ENCODE assay signal across 8 mouse cellular contexts in the genomic region with DNA sequence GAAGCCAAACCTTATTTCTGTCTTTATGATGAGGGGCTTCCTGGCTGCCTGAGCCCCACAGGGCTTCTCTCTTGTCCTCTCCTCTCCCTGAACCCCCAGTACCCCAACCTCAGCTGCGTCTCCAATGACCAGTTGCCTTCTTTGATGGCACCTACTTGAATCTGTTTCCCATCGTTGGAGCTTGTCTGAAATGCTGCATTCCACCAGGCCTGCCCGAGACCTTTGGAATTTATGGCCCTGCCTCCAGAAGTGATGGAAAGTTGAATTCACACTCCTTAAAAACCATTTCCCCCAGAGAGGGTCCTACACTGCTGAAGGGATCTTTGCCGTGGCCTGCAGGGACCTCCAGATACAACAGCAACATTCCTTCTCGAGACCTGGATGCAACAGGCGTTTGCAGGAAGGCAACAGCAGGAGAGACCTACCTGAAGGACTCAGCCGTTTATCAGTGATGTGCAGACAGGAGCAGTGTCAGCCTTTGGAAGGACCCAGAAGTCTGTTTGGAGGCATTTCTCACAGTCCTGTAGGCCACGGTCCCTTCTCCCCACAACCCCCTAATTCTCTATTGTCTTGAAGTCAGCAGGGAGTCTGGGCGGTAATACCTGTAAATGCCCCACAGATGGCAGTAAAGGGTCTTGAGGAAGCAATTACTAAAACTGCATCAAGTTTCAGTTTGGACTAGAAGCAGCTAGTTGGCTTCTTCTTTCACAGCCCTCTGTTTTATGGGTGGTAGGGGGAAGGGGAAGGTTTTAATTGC. TPM values are rescaled to one million over a fixed set of nuclear protein-coding genes. Genes with fewer than 3 reads are reported as not detected.
A peak's percentile ranks its signal among the peaks of the same experiment; 100 is the strongest.
DNase-seq lines count a peak whose midpoint lies in the region; ATAC-seq lines count a peak whose summit lies in the region.

No protein-coding gene starts in this region.

- ATAC-seq in limb, embryonic 15.5 days (ENCODE audit: insufficient number of reproducible peaks, low FRiP score, low TSS enrichment, low read depth): no peak

- H3K4me3 ChIP-seq in limb, embryonic 15.5 days: no peak overlapping the region

- peak overlapping the region; percentile 25 for H3K4me2 ChIP-seq in limb, embryonic 15.5 days

- H3K27me3 ChIP-seq in limb, embryonic 15.5 days: no peaks in the 10 kb centered on the region

- H3K4me1 ChIP-seq in limb, embryonic 15.5 days: peaks cover 35% of the 10 kb centered on the region

- WGBS in limb, embryonic 15.5 days: 15% methylated on average over 9 of the region's 9 CpGs

- H3K9ac ChIP-seq in limb, embryonic 15.5 days: no peak overlapping the region

- H3K36me3 ChIP-seq in limb, embryonic 15.5 days: no peaks in the 10 kb centered on the region

- no peaks in the 10 kb centered on the region for H3K9me3 ChIP-seq in limb, embryonic 15.5 days

- peak; percentile 47 for DNase-seq in testis, postnatal 10 days (ENCODE audit: low spot score)
- no peak for DNase-seq in testis, postnatal 14 days (ENCODE audit: low spot score)
- peak; percentile 88 for DNase-seq in ZHBTc4 (ENCODE audit: low read depth, low spot score)
- peak; percentile 95 for DNase-seq in forelimb bud, embryonic 11.5 days (ENCODE audit: low read depth, low spot score)
- DNase-seq in kidney, adult 8-10 months: peak; percentile 41 to 57
- peak; percentile 41 for DNase-seq in ovary, postnatal 14 days (ENCODE audit: low spot score)
- DNase-seq in cerebellum, adult 11 months: no peak

- peak overlapping the region; percentile 27; the same call in 1 of the 2 replicates for H3K27ac ChIP-seq in limb, embryonic 15.5 days

RNA-seq across cellular contexts. Expression of gene Llph, which starts 20.3 kb away (rescaled TPM):
- polyA plus RNA-seq in limb, embryonic 15.5 days (2015; fragmentation: Nextera tagmentation; extraction: Ambion mirVana): 49.2 and 51.3 TPM in 2 replicates

RNA-seq across cellular contexts. Expression of gene Irak3, which starts 45.2 kb away (rescaled TPM):
- 2.4 TPM in 2 replicates for polyA plus RNA-seq in limb, embryonic 15.5 days (2015; fragmentation: Nextera tagmentation; extraction: Ambion mirVana)

RNA-seq across cellular contexts. Expression of gene Tmbim4, which starts 45.8 kb away (rescaled TPM):
- polyA plus RNA-seq in limb, embryonic 15.5 days (2015; fragmentation: Nextera tagmentation; extraction: Ambion mirVana): 102 and 103 TPM in 2 replicates

Comparison
In these comparisons a context has a peak if more than half of its experiments do, and no peak if none do; other contexts are left out.
1. DNase-seq: peak in testis, postnatal 10 days (single experiment), ZHBTc4 (single experiment), forelimb bud, embryonic 11.5 days (single experiment), kidney, adult 8-10 months (2 of 2) and ovary, postnatal 14 days (single experiment); none in testis, postnatal 14 days (single experiment) and cerebellum, adult 11 months (single experiment).